Mouse (Mus musculus): Measurements from ENCODE around the gene Psmc6.

The Psmc6 gene

DNA sequence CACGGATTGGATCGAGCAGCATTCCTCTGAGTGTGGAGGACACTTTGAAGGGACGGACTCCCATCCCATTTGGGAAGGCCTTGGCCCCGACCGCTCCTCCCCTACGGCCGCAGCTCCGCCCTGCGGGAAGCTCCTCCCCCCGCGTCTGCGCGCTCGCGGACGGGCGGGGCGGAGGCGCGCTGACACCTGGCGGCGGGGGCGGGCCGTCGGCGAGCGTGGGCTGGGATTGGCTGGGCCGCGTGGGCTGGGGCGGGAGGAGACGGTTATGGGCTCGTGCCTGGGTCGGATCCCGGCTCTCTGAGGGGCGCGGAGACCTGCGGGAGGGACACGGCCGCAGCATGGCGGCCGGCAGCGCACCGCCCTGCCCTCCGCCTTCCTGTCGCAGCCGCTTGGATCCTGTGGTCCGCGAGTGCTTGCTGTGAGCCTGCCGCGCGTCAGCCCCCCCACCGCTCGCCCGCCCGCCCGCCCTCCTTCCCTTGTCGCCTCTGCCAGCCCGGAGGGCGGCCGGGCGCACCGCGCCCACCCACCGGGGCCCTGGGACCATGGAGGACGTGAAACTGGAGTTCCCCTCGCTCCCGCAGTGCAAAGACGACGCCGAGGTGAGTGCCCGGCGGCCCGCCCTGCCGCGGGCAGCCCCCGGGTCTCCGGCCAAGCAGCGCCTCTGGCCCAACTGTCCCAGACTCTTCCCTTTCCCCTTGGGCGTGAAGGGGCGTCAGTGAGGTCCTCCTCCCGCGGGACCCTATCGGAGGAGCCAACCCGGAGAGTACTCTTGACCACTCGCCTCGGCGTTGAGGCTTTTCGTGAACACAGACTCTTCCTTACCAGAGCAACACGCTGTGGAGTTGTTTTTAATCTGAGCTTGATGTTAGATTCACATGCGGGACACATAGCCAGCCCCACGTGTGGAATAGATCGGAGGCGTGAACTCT lies 21.6 kb downstream of the Psmc6 start, which contains the start of gene Styx:
TSS of gene Styx (plus strand) at position 163 of the 929 bp plus-strand sequence.
- peak; percentile 47 for DNase-seq (ENCODE audit: extremely low read depth, low read depth)

DNA sequence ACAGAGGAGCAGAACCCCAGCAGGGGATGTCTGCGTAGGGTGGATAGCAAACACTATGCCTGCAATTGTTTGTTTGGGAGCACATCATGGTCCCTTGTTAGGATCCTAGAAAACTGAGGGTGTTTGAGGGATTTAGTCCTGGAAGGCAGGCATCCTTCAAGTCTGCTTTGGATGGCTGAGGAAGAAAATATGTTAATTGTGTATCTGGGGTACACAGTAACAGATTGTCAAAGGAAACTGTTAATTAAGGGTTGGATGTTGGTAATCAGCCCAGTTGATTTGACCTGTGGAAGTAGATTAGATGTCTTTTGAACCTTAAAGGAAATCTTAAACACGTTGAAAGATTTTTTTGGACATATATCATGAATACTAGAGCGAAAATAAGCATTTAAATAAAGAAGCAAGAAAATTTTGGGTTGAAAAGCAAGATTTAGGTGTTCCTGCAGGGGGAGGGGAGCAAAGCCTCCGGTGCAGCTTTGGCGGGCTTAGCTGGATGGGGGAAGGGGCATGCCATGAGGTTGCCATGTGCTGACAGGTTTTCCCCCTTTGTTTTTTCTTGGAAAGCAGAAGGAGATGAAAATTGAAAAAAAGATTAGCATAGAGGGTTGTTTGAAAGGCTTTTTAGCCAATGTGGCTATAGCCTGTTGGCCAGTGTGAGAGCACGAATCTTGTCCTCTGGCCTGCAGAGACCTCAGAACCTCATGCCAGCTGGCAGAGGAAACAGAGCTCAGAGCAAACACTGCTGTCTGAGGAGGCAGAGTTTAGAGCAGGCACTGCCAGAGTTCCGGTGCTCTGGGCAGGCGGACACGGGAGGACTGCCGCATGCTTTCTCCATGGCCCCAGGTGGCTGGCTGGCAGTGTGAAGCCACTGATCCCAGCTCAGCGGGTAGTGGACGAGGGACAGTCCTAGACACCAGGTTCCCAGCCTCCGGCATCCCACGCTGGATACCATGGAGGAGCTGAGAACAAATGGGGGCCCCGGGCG lies 34.9 kb downstream of the Psmc6 start:
- no peak for DNase-seq (ENCODE audit: extremely low read depth, low read depth)

DNA sequence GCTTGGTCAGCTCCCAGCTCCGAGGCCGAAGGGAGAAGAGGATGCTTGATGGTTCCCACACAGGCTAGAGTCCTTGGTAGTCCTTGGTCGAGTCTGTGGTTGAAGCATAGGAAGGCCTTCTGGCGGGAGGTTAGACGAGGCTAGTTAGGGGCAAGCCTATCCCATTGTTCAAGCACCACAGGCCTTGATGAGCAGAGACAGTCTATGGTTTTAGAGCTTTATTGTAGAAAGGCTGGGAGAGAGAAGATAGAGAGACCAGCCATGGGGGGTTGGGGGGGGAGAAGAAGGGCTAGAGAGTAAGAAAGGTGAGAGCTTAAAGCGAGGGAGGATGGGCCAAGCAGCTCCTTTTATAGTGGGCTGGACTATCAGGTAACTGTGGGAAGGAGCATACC lies 35.6 kb downstream of the Psmc6 start:
- no peak for DNase-seq (ENCODE audit: extremely low read depth, low read depth)

DNA sequence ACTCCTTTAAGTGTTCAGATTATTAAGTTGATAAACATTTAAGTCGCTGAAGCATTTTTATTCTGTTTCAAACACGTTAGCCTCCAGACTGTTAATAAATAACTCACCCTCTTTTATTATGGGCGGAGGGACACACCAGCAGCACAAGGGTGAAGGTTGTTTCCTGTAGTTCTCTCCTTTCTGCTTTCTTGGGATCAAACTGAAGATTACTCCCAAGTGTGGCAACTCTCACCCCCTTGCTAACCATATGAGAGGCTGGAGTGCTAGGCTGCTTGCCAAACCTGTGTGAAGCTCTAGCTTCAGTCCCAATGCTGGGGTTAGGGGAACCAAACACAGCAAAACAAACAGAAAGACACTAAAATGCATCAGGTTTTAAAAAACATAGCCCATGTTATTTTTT lies 49.2 kb downstream of the Psmc6 start:
- DNase-seq (ENCODE audit: extremely low read depth, low read depth): no peak

DNA sequence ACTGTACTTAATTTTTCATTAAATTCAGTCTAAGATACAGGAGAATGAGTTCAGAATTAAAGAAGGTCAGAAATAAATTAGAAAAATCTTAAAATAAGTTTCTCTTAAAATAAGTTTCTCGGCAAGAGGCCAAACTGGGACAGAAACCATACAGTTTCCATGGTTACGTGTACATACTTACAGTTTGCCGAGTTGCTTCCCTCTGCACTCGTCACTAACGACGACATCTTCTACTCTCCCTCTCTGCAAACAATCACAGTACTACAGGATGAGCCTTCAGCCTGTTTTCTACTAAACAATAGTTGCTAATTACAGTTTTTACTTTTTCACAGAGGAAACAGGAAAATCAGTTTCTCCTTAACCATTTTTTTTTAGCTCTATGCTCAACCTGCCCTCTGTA lies 51.2 kb downstream of the Psmc6 start:
- no peak for DNase-seq (ENCODE audit: extremely low read depth, low read depth)

DNA sequence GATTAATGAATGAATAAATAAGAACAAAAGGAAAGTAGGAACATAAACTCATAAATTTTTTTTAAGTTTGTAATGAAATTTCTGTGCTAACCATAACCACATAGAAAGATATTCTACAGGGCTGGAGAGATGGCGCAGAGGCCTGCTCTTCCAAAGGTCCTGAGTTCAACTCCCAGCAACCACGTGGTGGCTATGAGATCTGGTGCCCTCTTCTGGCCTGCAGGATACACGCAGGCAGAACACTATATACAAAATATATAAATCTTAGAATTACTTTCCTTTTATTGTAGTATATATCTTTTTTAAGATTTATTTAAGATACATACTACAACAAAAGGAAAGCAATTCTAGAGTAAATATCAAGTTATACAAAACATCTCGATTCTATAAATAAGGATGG lies 53.3 kb downstream of the Psmc6 start:
- peak; percentile 7 for DNase-seq (ENCODE audit: extremely low read depth, low read depth)

DNA sequence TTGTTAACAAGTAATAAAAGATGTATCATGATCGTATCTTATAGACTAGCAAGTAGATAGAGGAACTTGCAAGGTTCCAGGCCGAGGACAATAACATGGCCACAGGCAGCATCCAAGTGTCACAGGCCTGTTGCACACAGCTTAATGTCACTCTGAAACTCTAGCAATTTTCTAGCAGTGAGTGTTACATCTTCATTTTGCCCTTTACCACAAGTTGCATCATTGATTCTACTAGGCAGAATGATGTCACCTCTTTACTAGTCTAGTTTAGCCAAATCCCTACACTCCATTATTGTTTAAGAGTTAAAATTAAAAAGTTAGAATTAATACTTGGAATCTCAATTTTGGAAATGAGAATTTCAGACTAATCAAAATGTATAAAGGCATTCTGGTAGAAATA lies 56.0 kb downstream of the Psmc6 start:
- DNase-seq (ENCODE audit: extremely low read depth, low read depth): no peak

DNA sequence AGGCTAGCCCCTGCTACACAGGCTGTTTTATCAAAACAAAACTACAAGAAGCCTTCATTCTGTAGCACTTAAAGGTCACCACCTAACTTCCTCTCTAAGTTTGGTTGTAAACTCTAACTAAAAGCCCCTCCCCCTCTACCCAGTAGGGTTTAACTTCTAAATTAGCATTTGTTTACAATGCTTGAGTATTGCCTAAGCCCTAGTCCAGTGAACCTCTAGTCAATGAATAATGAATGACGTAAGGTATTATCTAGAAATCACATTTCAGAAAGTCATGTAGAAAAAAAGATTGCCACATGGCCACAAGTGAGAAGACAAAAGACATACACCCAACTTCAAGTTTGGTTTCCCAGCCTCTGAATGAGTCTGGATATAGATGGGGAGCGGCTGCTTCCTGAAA lies 57.9 kb downstream of the Psmc6 start:
- DNase-seq (ENCODE audit: extremely low read depth, low read depth): peak; percentile 20

DNA sequence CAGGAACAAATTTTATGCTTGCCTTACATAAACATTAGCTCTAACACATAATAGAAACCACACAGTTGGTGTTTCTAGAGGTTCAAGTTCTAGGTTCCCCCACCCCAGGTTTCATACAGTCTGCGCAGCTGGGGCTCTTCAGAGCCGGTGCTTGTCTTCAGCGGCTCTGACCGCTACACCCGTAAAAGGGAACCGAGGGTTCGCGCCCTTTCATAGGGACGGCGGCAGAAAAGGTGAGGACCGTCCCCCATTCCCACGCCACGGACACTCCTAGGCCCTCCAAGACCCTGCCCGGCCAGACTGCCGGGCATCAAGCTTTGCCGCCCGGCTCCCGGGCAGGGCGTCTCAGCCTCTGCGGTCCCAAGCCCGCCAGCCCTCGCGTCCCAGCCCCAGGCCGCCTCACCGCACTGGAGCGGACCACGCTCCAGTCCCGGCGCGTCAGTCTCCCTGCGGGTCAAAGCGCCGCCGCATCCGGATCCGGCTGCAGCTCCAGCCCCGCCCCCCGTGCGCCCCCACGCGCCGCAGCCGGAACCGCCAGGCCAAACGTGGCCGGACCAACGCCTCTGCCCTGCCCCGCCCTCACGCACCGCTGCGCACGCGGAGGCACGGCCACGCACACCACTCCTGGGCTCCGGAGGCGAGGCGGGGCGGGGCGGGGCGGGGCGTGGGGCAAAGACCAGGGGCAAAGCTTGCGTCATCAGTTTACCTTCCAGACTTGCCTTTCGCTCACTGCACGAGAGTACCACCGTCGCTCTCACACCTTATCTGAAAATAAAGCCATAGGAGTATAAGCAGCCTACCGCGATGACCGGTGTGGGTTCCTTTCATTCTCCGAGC lies 59.0 kb downstream of the Psmc6 start:
- DNase-seq (ENCODE audit: extremely low read depth, low read depth): peak; percentile 33

DNA sequence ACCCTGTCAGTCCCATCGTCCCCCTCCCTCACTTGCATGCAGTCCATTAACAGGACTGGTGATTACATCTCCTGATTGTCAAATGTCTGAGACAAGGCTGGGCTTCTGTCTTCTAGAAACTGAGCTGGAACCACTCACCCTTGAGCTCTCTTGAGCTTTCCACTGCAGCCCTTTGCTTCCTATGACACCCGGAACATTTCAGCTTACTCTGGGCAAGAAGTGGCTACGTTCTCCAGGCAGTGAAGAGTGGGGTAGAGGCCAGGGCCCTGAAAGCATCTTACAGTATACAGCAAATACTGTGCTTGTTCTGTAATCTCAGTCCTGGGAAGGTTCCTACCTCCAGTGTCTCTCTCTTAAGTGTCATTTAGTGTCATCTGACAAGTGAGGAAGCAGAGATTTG lies 59.6 kb downstream of the Psmc6 start:
- peak; percentile 26 for DNase-seq (ENCODE audit: extremely low read depth, low read depth)
